Mouse (Mus musculus) hindbrain, embryonic 16.5 days (tissue): ENCODE data around the gene Dnaaf3. TPM values are rescaled to one million over a fixed set of nuclear protein-coding genes. Genes with fewer than 3 reads are reported as not detected.
A peak's percentile ranks its signal among the peaks of the same experiment; 100 is the strongest.
"Not testable (repeated sequence)": the region's sequence is repeated elsewhere in the genome, so short reads cannot be mapped to it uniquely, and the experiment has no call there.

ENCODE experiments used
- ATAC-seq: fragments of 200-750 bp; cut with Nextera tagmentation; 2 replicates; pipeline ENCODE4 v1.8.0; 2017; ENCODE audit warnings: moderate TSS enrichment, moderate library complexity
- H3K27ac ChIP-seq: fragments of 300-500 bp; sonication (generic); 2 replicates; pipeline ENCODE4 v1.5.1; 2014; ENCODE audit warnings: low read depth, mild to moderate bottlenecking, control low read depth, low read length, moderate library complexity
- H3K27me3 ChIP-seq: fragments of 300-500 bp; sonication (generic); replicated peaks from 2 replicates; pipeline ENCODE4 v1.6.1; 2014; ENCODE audit warnings: low read length; ENCODE audit not compliant: control insufficient read depth, insufficient read depth
- H3K36me3 ChIP-seq: fragments of 300-500 bp; sonication (generic); 2 replicates; pipeline ENCODE4 v1.6.1; 2014; ENCODE audit warnings: mild to moderate bottlenecking, low read length, moderate library complexity, mixed read lengths; ENCODE audit not compliant: control insufficient read depth, insufficient read depth
- H3K4me1 ChIP-seq: fragments of 300-500 bp; sonication (generic); 2 replicates; pipeline ENCODE4 v1.6.1; 2014; ENCODE audit warnings: low read depth, low read length; ENCODE audit not compliant: control insufficient read depth, insufficient read depth
- H3K4me2 ChIP-seq: fragments of 300-500 bp; sonication (generic); 2 replicates; pipeline ENCODE4 v1.6.1; 2014; ENCODE audit warnings: mild to moderate bottlenecking, low read length, control low read depth, moderate library complexity
- H3K4me3 ChIP-seq: fragments of 300-500 bp; sonication (generic); 2 replicates; pipeline ENCODE4 v1.5.1; 2014; ENCODE audit warnings: mild to moderate bottlenecking, low read length, control low read depth, moderate library complexity
- H3K9ac ChIP-seq: fragments of 300-500 bp; sonication (generic); 2 replicates; pipeline ENCODE4 v1.6.1; 2014; ENCODE audit warnings: low read depth, mild to moderate bottlenecking, control low read depth, low read length, moderate library complexity
- H3K9me3 ChIP-seq: fragments of 300-500 bp; sonication (generic); 2 replicates; pipeline ENCODE4 v1.6.1; 2014; ENCODE audit warnings: mild to moderate bottlenecking, low read length, moderate library complexity; ENCODE audit not compliant: control insufficient read depth
- WGBS: fragments of 180-500 bp; shearing (Covaris S2); extraction: QIAGEN DNeasy Blood & Tissue Kit; methylation state at CpG from one replicate; pipeline ENCODE4 v1.1.7; 2014; 5-methylcytosine and 5-hydroxymethylcytosine counted together
- polyA plus RNA-seq: library from polyadenylated mRNA; unstranded; fragments of >200 nt; fragmentation: Nextera tagmentation; extraction: Ambion mirVana; gene quantifications from 2 replicates; pipeline ENCODE4 v1.2.1, GENCODE M21; 2015

Dnaaf3 gene
- 2.8 TPM in 2 replicates for polyA plus RNA-seq

DNA sequence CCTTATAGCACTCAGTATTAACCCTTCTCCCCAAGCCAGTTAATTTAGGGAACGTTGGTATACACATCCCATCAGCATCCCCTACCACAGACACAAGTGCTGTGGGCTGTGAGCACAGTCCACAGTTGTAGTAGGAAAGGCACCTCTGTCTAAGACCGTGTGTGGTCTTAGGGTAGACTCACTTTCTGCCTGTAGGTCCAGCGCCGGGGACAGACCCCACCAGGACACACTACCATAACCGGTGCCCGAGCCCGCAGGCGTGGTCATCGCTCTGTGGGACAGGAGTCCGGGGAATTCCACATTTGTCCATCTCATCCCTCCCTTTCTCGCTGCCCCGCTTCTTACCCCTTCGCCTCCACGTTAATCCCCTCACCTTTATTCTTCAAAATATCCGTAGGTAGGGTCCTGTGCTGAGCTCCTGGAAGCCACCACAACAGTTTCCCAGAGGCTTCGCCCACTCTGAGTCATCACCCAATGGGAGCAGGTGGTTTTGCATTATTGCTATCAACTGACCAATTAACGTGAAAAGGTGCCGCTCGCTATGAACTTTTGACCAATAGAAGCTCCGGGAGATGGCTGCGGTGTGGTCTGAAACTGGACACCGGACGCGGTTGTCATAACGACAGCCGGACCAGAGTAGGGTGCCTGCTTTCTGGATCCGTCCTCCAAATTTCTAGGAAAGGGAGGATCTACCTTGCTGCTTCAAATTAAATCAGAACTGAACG lies at the start of gene Dnaaf3:
TSS of gene Dnaaf3 (minus strand) at position 449 of the 725 bp plus-strand sequence.
- Histone ChIP-seq H3K9ac (no peak within 1 kb of the TSS), H3K4me1 (no peaks in the 10 kb centered on the region), H3K4me2 (peak within 1 kb of the TSS; percentile 46), H3K4me3 (peak within 1 kb of the TSS; percentile 25), H3K27ac (no peak within 1 kb of the TSS), H3K27me3 (peaks cover 2% of the 10 kb centered on the region), H3K9me3 (no peaks in the 10 kb centered on the region), H3K36me3 (no peaks in the 10 kb centered on the region)
- ATAC-seq, result peak; percentile 72
- 4% methylated on average over 28 of the region's 28 CpGs for WGBS

DNA sequence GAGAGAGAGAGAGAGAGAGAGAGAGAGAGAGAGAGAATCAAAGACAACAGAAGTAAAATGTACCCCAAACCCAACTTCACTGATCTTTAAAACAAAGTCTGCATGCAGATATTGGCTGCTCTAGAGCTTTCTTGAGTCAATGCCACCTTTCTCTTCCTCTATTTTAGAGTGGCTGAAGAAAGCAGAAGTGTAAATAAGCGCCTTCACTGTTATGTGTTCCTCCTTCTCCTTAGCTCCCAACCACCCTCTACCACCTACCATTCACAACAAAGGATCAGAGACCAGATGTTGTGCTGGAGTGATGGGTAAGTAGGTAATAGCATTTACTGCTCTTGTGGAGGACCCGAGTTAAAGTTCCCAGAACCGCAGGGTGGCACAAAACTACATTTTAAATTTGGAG lies 49.2 kb upstream of the Dnaaf3 start:
- WGBS, result 85% methylated on average over 3 of the region's 3 CpGs
- not testable (repeated sequence) for H3K27me3 ChIP-seq, H3K9ac ChIP-seq, H3K36me3 ChIP-seq, H3K27ac ChIP-seq, H3K4me2 ChIP-seq, H3K4me3 ChIP-seq, H3K9me3 ChIP-seq, H3K4me1 ChIP-seq, ATAC-seq

GRCm38 (mm10) chr7:4572361-4572760 lies 40.1 kb upstream of the Dnaaf3 start:
- ATAC-seq, result not testable (repeated sequence)

GRCm38 (mm10) chr7:4562660-4563059 lies 30.4 kb upstream of the Dnaaf3 start:
- H3K36me3 ChIP-seq, result no peaks in the 10 kb centered on the region
- H3K4me2 ChIP-seq, result no peak overlapping the region
- H3K9me3 ChIP-seq, result no peaks in the 10 kb centered on the region
- WGBS, result 97% methylated on average over 3 of the region's 3 CpGs
- no peaks in the 10 kb centered on the region for H3K4me1 ChIP-seq
- no peaks in the 10 kb centered on the region for H3K27me3 ChIP-seq
- no peak for ATAC-seq
- H3K4me3 ChIP-seq, result no peak overlapping the region
- no peak overlapping the region for H3K9ac ChIP-seq
- no peak overlapping the region for H3K27ac ChIP-seq

More at GRCm38 (mm10) chr7:4572361-4572760, 40.1 kb upstream of the Dnaaf3 start:
- H3K36me3 ChIP-seq, H3K4me1 ChIP-seq, H3K9me3 ChIP-seq, H3K9ac ChIP-seq, H3K27ac ChIP-seq, H3K4me2 ChIP-seq, H3K4me3 ChIP-seq, H3K27me3 ChIP-seq: not testable (repeated sequence)
- 78% methylated on average over 2 of the region's 2 CpGs for WGBS

- Histone ChIP-seq H3K9me3 (no peaks in the 10 kb centered on the region), H3K9ac (0 out of 2 replicates have a peak overlapping the region, but pooled peaks have one; percentile 3)
Observed at GRCm38 (mm10) chr7:4557167-4557560, 24.9 kb upstream of the Dnaaf3 start.

GRCm38 (mm10) chr7:4556256-4557166 lies 24.3 kb upstream of the Dnaaf3 start:
- Histone ChIP-seq H3K9ac (peak overlapping the region; percentile 15; the same call in 1 of the 2 replicates), H3K36me3 (no peaks in the 10 kb centered on the region), H3K4me3 (peak overlapping the region; percentile 12), H3K4me2 (peak overlapping the region; percentile 50), H3K9me3 (no peaks in the 10 kb centered on the region), H3K27ac (no peak overlapping the region; the same call in 1 of the 2 replicates), H3K4me1 (no peaks in the 10 kb centered on the region), H3K27me3 (no peaks in the 10 kb centered on the region)
- ATAC-seq, result peak; percentile 97
- 21% methylated on average over 15 of the region's 15 CpGs for WGBS

More at GRCm38 (mm10) chr7:4557167-4557560, 24.9 kb upstream of the Dnaaf3 start:
- Histone ChIP-seq H3K4me3 (peak overlapping the region; percentile 12; the same call in 1 of the 2 replicates), H3K27ac (no peak overlapping the region; the same call in 1 of the 2 replicates), H3K27me3 (no peaks in the 10 kb centered on the region), H3K4me1 (no peaks in the 10 kb centered on the region), H3K4me2 (peak overlapping the region; percentile 50), H3K36me3 (no peaks in the 10 kb centered on the region)
- ATAC-seq, result no peak; the same call in 1 of the 2 replicates
- 72% methylated on average over 6 of the region's 6 CpGs for WGBS

GRCm38 (mm10) chr7:4547221-4547641 lies 15.0 kb upstream of the Dnaaf3 start, which contains the start of gene Syt5:
TSS of gene Syt5 (minus strand) at chr7:4547541.
- peaks cover 9% of the 10 kb centered on the region for H3K4me1 ChIP-seq
- H3K27ac ChIP-seq, result peak within 1 kb of the TSS; percentile 93
- H3K27me3 ChIP-seq, result no peaks in the 10 kb centered on the region
- H3K4me3 ChIP-seq, result peak within 1 kb of the TSS; percentile 56
- 4% methylated on average over 33 of the region's 33 CpGs for WGBS
- peaks cover 3% of the 10 kb centered on the region for H3K9me3 ChIP-seq
- H3K4me2 ChIP-seq, result peak within 1 kb of the TSS; percentile 87
- H3K36me3 ChIP-seq, result 0 out of 2 replicates have a peak, but pooled peaks cover 3% of the 10 kb centered on the region
- peak within 1 kb of the TSS; percentile 77 for H3K9ac ChIP-seq
- ATAC-seq, result peak; percentile 90

- Histone ChIP-seq H3K27me3 (no peaks in the 10 kb centered on the region), H3K9ac (peak overlapping the region; percentile 77), H3K9me3 (peaks cover 3% of the 10 kb centered on the region), H3K4me1 (peaks cover 9% of the 10 kb centered on the region), H3K27ac (peak overlapping the region; percentile 93), H3K36me3 (0 out of 2 replicates have a peak, but pooled peaks cover 6% of the 10 kb centered on the region), H3K4me2 (peak overlapping the region; percentile 87), H3K4me3 (peak overlapping the region; percentile 56)
- under 1% methylated on average over 25 of the region's 26 CpGs for WGBS
- peak; percentile 89 for ATAC-seq
Observed at GRCm38 (mm10) chr7:4546591-4547131, 14.4 kb upstream of the Dnaaf3 start.
